Mouse (Mus musculus): ENCODE results near the gene Ptcra.
A peak's percentile ranks its signal among the peaks of the same experiment; 100 is the strongest.
"Not testable (repeated sequence)": the region's sequence is repeated elsewhere in the genome, so short reads cannot be mapped to it uniquely, and the experiment has no call there.

Ptcra gene

DNA sequence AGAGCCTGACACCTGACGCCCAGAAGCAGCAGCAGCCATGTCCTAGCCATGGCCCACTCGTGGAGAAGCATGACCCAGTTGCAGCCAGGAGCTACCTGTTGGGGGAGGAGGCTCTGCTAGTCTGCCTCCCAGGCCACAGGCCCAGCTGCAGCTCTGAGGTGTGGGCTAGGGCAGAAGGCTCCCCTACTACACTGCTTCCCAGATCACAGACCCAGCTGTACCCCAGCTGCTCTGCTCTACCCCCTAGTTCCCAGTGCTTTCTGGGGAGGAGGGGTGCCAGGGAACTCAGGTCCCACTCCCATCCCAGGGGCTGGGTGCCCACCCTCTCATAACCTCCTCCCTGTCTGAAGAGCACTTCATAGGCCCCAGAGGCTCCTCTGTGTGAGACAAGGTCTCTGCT, at the start of gene Ptcra:
Gene Ptcra (minus strand): TSS at position 169 of the 400 bp plus-strand sequence.
- no peak for DNase-seq (ENCODE audit: low spot score)

DNA sequence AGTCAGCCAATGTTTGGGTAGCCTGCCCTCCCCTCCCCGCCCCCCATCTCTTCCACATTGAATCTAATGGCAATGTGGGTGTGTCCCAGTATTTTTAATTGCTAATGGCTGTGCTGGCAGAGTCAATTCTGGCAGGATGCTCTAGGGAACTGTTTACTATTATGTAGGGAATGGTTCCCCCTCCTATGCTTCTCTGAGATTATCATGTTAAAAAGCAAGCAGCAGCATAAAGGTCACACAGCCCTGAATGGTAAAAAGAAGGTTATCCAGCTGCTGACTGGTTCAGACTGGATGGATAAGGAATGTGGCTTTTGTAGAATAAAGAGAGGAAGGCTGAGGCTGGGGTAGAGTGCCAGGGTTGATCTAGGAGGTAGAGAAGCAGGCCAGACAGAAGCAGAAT, 48.9 kb upstream of the Ptcra start:
- no peak for DNase-seq (ENCODE audit: low spot score)

DNA sequence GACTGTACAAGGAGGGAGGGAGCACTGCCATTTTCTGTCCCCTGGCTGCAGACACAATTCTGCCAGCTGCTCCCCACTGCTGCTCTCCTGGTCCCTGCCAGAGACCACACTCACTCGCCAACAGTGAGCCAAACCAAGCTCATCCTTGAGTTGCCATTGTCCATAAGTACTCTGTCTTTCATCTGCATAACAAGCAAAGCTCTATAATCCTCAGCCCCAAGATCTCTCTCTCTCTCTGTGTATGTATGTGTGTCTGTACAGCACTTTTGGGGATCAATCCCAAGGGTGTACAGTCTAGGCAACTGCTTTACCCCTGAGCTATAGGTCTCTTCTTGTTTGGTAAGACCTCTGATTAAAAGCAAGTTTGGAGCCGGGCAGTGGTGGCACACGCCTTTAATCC, 47.2 kb upstream of the Ptcra start:
- no peak for DNase-seq (ENCODE audit: low spot score)

DNA sequence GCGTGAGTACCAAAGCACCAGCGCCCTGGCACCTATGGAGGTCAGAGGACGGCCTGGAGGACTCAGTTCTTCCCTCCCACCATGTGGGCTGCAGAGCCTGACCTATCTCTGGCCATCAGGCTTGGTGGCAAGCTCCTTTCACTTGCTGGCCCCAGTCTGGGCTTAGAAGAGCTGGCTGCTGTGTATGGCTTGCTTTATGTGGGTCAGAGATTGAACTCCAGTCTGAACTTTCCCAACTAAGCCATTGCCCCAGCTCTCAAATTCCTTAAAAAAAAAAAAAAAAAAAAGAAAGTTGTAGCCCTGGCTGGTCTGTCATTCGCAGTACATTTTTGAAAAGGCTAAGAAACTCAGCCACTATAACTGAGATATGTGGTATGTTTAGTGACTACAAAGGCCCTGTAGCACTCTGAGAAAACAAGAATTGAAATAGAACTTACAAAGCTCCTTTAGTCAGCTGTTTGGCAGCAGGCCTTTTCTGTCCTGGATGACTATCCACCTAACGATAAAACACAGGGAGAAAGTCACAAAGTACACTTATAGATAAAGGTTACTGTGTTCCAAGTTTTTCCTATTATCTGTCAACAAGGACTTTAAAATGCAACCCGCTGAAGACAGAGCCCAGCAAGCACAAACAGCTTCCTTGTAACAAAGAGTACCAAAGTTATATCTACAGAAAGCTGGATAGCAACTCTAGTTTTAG, 45.8 kb upstream of the Ptcra start:
- DNase-seq (ENCODE audit: low spot score): no peak

DNA sequence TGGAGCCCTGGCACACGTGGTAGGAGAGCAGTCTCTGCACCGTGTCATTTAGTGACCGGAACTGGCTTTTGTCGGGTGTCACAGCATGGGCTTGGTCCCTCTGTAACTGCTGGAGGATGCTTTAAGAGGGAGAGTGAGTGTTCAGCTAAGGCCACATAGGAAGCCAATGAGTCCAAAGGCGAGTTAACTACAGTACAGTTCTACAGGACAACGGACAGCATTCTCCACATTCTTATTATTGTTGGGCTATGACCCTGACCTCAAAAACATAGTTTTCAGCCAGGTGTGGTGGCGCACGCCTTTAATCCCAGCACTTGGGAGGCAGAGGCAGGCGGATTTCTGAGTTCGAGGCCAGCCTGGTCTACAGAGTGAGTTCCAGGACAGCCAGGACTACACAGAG, 44.9 kb upstream of the Ptcra start:
- DNase-seq (ENCODE audit: low spot score): no peak

DNA sequence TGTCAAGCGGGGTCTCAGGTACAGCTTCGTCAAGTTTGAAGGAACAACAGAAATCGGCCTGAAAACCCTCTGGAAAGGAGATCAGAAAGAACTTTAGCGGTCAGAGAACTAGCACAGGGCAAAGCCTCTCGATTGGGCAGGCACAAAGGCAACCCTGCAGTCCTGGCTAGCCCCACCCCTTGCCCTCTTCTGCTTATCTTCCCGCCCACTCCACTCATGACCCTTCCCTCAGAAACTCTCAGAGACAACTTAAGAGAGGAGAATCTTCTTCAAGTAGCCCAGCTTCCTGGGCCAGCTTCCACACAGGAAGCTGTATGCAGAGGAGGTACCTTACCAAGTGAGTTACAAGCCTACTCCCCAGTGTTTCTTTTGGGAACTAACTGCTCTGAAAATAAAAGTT, 38.2 kb upstream of the Ptcra start:
- DNase-seq (ENCODE audit: low spot score): no peak

DNA sequence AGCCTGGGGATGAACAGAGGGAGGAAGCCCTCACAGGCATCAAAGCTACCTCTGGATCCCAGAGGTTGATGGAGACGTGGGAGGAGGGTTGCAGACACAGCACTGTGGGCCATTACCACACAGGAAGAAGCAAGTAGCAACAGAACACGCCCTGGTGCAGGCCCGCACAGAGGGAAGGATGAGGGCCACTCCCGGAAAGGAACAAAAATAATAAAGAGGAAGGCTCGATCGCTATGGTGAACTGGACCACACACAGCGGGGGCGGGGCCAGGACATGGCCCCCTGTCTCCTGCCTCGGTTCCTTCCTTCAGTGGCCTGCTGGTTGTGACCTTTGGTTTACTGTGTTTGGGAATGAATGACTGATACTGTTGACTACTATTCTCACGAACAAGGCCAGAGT, 36.2 kb upstream of the Ptcra start:
- no peak for DNase-seq (ENCODE audit: low spot score)

DNA sequence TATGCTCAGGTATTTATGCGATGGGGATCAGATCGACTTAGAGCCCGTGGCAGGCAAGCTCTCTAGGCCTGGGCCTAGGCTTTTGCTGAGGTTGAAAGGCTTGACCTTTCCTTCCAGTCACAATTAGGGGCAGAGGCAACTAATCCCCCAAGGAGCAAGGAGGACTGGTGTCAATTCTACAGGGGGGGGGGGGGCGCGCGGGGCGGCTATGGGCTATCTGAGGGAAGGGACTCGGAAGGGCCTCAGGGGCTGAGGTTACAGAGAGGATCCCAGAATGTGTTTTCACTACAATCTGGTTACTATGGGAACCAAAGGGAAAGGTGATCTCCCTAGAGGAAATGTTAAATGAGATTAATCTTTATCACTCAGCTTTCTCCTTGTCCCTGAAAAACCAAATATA, 33.9 kb upstream of the Ptcra start:
- peak; percentile 40 for DNase-seq (ENCODE audit: low spot score)

DNA sequence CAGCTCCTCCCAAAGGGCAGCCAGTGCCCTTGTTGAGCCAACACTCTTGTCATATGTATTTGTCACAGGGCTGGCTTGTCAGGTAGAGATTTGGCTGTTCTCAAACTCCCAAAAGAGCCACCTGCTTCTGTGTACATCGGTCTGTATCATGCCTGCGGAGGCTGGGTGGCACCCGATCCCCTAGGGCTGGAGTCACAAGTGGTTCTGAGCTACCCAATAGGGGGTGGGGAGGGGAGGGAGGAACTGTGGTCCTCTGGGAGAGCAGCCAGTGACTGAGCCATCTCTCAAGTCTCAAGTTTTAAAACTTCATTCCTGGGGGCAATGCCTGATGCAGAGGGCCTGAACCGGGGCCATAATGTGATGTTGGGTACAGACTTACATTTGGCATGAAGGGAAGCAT, 33.2 kb upstream of the Ptcra start:
- no peak for DNase-seq (ENCODE audit: low spot score)

DNA sequence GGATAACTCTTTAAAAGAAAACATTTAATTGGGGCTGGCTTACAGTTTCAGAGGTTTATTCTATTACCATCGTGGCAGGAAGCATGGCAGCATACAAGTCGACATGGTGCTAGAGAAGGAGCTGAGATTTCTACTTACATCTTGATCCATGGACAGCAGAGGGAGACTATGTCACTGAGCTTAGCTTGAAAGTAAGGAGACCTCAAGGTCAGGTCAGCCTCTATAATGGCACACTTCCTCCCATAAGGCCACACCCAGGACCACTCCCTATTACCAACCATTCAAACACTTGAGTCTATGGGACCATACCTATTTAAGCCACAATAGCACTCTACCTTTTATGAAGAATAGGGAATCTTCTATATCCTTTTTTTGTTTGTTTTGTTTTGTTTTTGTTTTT, 29.5 kb upstream of the Ptcra start:
- DNase-seq (ENCODE audit: low spot score): no peak

DNA sequence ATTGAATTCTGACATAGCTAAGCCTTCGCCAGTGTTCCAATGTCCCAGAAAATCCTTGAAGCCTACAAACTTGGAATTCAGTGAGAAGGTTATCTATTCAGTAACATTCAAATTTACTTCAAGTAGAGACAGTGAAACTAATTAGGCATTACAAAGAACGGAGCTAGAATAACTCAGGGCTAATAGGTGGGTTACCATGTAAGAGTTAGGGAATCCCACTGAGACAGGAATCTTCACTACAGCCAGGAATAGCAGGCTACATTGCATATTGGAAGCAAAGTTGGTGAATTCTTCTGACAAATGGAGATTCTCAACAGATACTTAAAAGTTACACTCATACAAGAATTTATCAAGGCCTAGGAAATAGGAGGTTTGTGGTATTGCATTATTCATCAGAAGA, 24.5 kb upstream of the Ptcra start:
- not testable (repeated sequence) for DNase-seq (ENCODE audit: low spot score)

DNA sequence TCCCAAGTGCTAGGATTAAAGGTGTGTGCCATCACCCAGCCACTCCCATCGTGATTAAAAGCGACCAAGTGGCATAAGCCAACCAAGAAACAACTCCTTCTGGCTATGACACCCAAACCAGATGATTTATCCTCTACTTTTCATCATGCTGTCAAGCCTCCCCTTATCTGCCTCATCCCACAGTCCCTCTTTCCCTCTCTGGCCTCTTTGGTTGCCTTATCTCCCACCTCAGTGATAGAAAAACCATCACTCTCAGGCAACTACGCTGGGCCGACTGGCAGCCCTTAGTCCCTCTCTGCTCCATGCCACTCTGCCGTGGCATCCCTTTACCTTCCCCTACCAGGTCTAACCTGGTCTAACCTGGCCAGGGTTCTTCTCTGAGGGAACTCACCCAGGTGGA, 23.4 kb upstream of the Ptcra start:
- no peak for DNase-seq (ENCODE audit: low spot score)

DNA sequence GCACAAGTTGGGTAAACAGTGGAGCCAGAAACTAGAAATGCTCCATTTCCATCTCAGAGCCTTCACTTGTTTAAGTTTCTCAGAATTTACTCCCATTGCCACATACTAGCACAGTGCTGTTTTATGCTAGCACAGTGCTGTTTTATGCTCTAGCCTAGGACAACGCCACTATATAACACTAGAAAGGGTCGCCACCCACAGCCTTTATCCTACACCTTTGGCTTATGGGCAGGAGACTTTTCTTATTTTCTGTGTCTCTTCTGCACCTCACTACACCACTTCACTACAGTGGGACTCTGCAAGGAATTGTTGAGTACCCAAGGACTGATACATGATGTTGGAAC, 19.7 kb upstream of the Ptcra start:
- DNase-seq (ENCODE audit: low spot score): no peak

DNA sequence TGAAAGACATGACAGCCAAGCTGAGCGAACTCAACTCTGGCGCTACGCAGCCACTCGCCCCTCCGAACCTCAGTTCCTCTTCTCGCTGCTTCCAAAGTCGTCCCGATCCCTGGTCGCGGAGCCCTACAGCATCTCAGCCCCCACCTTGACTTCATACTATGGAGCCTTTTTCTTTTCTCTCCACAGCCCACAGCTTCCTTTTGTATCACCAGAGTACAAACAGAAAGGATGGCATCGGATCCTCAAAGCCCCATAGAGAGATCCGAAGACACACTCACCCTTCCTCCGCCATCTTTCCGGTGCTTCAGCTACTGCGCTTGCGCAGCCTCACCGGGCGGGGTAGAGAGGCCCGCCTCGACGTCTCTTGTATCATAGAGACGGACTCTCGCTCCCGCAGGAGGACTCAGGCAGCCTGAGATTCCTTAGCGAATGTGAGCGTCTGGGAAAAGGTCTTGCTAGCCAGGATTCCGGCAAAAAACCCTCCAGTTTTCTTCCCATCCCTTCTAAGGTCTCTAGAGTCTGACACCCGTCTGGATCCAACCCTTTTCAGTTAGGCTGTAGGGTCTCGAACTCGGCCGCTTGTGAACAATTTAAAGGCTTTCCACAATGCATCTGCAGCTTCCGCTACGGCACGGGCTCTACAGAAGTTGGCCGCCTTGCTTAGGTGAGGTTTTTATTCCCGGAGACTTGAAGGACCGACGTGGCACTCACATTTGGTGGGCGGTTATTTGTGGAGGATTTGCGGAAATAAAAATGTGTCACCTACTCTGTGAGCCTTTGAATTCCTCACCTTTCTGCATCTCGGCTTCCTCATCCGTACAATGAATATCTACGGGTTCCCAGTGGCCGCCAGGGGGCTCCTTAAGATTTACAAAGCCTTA, 19.1 kb upstream of the Ptcra start, which contains the start of gene Rpl7l1:
Gene Rpl7l1 (minus strand): TSS at position 332 of the 881 bp plus-strand sequence.
- DNase-seq (ENCODE audit: low spot score): peak; percentile 96

DNA sequence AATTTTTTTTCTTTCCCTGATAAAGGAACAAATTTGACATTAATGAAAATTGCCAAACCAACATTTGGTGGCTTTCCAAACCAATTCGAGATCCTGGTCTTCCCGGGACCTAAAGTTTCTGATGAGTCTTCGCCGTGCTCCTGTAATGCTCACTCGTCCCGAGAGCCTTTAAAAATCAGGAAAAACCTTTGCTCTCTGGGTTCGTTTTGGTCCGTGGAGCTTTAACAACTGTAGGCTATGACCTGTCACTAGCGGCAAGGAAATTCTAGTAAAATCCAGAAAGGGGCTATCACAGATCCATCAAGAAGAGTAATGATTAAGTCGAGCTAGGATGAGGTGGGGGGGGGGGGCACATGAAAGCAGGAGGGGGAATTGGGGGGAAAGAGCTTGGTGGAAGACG, 18.4 kb upstream of the Ptcra start:
- DNase-seq (ENCODE audit: low spot score): no peak

DNA sequence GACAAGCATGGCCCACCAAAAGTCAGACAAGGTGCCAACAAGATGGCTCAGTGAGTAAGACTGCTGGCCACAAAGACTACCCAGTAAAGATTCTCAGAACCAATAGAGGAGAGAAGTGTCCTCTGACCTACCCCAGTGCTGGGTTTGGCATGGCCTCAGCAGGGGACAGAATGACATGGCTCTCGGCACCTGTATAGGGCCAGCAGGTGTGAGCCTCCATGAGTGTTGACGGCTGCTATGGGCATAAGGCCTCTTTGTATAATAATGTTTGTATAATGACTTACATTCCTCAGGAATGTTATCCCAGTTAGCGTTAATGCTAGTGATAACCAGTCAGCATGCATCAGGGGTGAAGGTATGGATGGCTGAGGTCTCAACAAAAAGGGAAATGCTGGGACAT, 12.6 kb upstream of the Ptcra start:
- DNase-seq (ENCODE audit: low spot score): no peak

DNA sequence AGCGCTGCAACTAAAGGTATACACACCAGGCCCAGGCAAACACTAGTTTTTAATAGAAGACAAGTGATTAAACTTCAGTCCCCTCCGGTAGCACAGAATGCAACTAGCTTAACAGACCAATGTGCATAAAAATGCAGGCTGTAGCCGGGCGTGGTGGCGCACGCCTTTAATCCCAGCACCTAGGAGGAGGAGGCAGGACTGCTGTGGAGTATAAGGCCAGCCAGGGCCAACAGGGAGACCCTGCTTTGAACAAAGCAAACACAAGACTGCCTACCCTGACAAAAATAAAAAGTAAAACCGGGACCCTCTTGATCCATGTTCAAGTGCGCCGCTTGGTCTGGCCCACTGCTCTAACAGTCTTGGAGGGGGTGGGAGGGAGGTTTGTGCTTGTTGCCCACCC, 11.6 kb upstream of the Ptcra start:
- DNase-seq (ENCODE audit: low spot score): no peak

DNA sequence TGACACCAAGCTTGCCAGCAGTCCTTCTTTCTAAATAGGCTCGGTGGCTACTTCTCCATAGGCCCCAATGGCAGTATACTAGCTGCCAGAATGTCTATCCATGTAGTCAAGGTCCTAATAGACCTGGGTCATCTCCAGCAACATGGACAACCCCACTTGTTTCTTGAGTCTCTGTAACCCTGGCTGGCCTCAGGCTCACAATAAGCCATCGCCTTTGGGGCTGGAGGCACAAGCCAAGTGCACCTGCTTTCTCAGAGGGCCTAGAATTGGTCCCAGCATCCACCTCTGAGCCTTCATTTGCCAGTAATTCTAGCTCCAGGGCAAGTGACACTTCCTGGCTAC, 10.6 kb upstream of the Ptcra start:
- no peak for DNase-seq (ENCODE audit: low spot score)

DNA sequence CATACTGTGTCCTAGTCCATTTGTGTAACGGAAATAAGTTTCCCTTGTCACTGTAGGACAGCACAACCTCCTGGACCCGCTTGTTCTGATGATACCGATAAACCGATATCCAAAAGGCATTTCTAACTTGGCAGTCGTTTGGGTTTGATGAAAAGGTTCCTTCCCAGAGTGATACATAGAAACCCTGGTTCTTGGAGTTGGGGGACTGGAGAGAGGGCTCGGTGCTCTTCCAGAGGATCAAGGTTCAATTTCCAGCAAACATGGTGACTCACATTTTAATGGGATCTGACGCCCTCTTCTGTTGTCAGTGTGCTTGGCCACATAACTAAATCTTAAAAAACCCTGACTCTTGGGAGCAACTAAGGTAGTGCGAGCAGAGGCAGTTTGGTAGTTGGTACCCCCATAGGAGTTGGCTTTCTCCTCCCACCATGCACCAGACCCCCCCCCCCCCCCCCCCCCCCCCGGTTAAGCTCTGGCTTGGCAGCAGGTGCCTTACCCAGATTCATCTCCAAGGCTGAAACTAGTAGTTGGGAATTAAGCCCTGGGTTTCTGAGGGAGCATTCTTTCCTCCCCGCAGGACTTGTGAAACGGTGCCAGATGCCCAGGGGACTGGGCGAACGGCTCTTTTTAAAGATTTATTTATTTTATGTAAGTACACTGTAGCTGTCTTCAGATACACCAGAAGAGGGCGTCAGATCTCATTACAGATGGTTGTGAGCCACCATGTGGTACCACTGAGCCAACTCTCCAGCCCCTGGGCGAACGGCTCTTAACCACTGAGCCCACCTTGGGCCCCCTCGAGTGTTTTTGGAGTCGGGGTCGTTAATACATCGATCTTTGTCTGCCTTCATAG, 10.0 kb upstream of the Ptcra start:
- DNase-seq (ENCODE audit: low spot score): peak; percentile 52

DNA sequence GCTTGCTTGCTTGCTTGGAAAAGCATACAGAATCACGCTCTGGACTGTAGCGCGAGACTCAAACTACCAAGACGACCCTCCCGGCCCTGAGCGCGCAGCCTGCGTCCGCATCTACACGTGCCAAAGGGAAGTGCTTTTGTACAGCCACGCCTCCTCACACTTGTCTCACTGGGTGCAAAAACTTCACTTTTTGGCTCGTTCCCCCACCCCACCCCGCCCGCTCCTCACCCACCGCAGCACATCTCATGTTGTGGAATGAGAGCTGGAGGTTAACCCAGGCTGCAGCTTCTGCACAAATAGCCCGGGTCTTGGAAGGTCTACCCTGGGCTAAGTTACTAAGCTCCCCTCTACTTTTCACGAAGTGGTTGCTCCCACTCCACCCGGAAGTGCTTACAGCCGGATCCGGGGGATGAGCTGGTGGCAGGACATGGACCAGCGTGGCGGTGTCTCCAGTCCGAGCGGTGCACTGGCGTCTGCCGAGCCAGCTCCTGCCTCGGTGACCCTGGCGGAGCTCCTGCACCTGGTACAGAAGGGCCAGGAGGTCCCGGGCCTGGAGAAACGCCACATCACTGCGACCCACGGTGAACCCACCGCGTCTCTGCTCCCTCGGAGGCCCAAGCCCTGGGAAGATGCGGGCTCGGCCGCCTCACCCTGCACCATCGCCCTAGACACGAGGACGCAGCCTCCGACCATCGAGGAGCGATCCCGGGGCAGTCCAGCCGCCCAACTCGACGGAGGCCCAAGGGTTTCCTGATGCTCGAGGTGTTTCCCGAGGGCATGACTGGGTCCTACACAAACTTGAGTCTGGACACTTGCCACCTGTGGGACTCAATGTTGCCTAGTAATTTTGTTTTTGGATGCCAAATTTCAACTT, 9.1 kb upstream of the Ptcra start, which contains the start of gene 2310039H08Rik:
Gene 2310039H08Rik (plus strand): TSS at position 232 of the 874 bp plus-strand sequence.
- DNase-seq (ENCODE audit: low spot score): peak; percentile 93

DNA sequence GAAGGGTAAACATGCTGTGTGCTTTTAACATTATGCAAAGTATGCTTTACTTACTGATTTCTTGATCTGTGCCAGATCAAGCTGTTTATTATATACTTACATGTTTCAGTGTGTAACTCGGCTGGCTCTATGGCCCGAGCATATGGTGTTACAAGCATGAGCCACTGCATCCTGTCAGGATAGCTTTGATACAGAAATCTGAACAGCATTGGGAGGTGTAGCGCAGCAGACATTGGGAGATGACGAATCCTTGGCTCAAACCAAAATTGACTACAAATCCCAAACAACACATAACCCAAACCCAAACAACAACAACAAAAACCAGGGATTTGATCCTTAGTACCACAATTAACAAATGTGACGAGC, 8.5 kb upstream of the Ptcra start:
- no peak for DNase-seq (ENCODE audit: low spot score)

DNA sequence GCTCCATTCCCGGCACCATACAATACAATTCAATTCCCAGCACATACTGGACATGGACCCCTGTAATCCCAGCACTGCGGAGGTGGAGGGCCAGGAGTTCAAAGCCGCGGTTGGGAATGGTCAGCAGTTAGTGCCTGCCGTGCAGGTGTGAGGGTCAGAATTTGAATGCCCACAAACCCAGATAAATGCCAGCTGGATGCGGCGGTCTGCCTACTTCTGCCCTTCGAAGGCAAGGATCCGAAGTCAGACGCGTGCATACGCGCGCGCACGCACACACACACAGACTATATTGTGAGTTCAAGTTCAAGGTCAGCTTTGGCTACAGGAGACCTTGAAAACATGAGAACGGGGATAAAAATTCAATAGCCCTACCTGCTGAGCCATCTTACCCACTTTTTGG, 8.1 kb upstream of the Ptcra start:
- DNase-seq (ENCODE audit: low spot score): no peak

All from embryo, embryonic 10.5 days (tissue).